In genomic region chr11:109876767-109877166, GRCm38 (mm10) we compare ENCODE assay signal across 25 mouse cellular contexts. TPM values are rescaled to one million over a fixed set of nuclear protein-coding genes. Genes with fewer than 3 reads are reported as not detected.
A peak's percentile ranks its signal among the peaks of the same experiment; 100 is the strongest.
DNase-seq lines count a peak whose midpoint lies in the region; ATAC-seq and TF ChIP-seq lines count a peak whose summit lies in the region.
"Had no signal": no experiment of that assay in that cellular context is flagged by ENCODE, and none has a peak within 500 bp of the region (broad histone marks: within the 10 kb centered on the region; RNA-seq: fewer than 3 reads in every experiment).

No protein-coding gene starts in this region.

- no peak for TF ChIP-seq CTCF in forebrain, postnatal 0 days (IDR thresholded peaks at IDR 0.05; ENCODE audit: low read depth)
- TF ChIP-seq CTCF in lung, embryonic 14.5 days (IDR thresholded peaks at IDR 0.05; ENCODE audit: low read depth): no peak

- H3K4me1 ChIP-seq in forebrain, postnatal 0 days (ENCODE audit: insufficient read depth): no peaks in the 10 kb centered on the region
- H3K4me1 ChIP-seq in forebrain, embryonic 15.5 days: peaks cover 3% of the 10 kb centered on the region; the same call in 1 of the 2 replicates
- H3K4me1 ChIP-seq in lung, embryonic 14.5 days (ENCODE audit: insufficient read depth): no peaks in the 10 kb centered on the region
- H3K4me1 ChIP-seq in limb, embryonic 10.5 days: no peaks in the 10 kb centered on the region
- no peaks in the 10 kb centered on the region for H3K4me1 ChIP-seq in stomach, embryonic 16.5 days (ENCODE audit: control insufficient read depth, insufficient read depth, low read length)
- H3K4me1 ChIP-seq: forebrain, embryonic 12.5 days; heart, embryonic 10.5 days; hindbrain, embryonic 10.5 days; midbrain, embryonic 15.5 days had no signal

- no peak overlapping the region for H3K4me3 ChIP-seq in forebrain, postnatal 0 days (ENCODE audit: low read depth, low read length)
- H3K4me3 ChIP-seq in forebrain, embryonic 15.5 days: no peak overlapping the region
- H3K4me3 ChIP-seq in lung, embryonic 14.5 days (ENCODE audit: low read depth, low read length): no peak overlapping the region
- no peak overlapping the region for H3K4me3 ChIP-seq in limb, embryonic 10.5 days
- H3K4me3 ChIP-seq in stomach, embryonic 16.5 days (replicated peaks; ENCODE audit: low read length): no peak overlapping the region
- H3K4me3 ChIP-seq: forebrain, embryonic 12.5 days; heart, embryonic 10.5 days; hindbrain, embryonic 10.5 days; megakaryocyte, embryonic 14.5 days; midbrain, embryonic 15.5 days had no signal

- WGBS in forebrain, postnatal 0 days: 52% methylated on average over 9 of the region's 9 CpGs
- 67% methylated on average over 9 of the region's 9 CpGs for WGBS in forebrain, embryonic 15.5 days
- 57% methylated on average over 9 of the region's 9 CpGs for WGBS in lung, embryonic 14.5 days
- WGBS in limb, embryonic 10.5 days: 92% methylated on average over 9 of the region's 9 CpGs
- WGBS in stomach, embryonic 16.5 days: 76% methylated on average over 9 of the region's 9 CpGs

- no peaks in the 10 kb centered on the region for H3K9me3 ChIP-seq in forebrain, postnatal 0 days (ENCODE audit: low read length)
- H3K9me3 ChIP-seq in forebrain, embryonic 15.5 days: no peaks in the 10 kb centered on the region
- no peaks in the 10 kb centered on the region for H3K9me3 ChIP-seq in lung, embryonic 14.5 days (ENCODE audit: low read depth, low read length)
- no peaks in the 10 kb centered on the region for H3K9me3 ChIP-seq in limb, embryonic 10.5 days (replicated peaks)
- H3K9me3 ChIP-seq in stomach, embryonic 16.5 days (replicated peaks; ENCODE audit: control insufficient read depth, low read length): no peaks in the 10 kb centered on the region
- H3K9me3 ChIP-seq: forebrain, embryonic 12.5 days; heart, embryonic 10.5 days; hindbrain, embryonic 10.5 days; megakaryocyte, embryonic 14.5 days; midbrain, embryonic 15.5 days had no signal

- H3K36me3 ChIP-seq in forebrain, postnatal 0 days (ENCODE audit: insufficient read depth): no peaks in the 10 kb centered on the region
- H3K36me3 ChIP-seq in forebrain, embryonic 15.5 days: no peaks in the 10 kb centered on the region
- H3K36me3 ChIP-seq in lung, embryonic 14.5 days (ENCODE audit: insufficient read depth): no peaks in the 10 kb centered on the region
- 0 out of 2 replicates have a peak, but pooled peaks cover 3% of the 10 kb centered on the region for H3K36me3 ChIP-seq in limb, embryonic 10.5 days
- H3K36me3 ChIP-seq in stomach, embryonic 16.5 days (ENCODE audit: control insufficient read depth, insufficient read depth, low read length): no peaks in the 10 kb centered on the region
- H3K36me3 ChIP-seq: forebrain, embryonic 12.5 days; heart, embryonic 10.5 days; hindbrain, embryonic 10.5 days; midbrain, embryonic 15.5 days had no signal

- H3K4me2 ChIP-seq in forebrain, postnatal 0 days (ENCODE audit: low read depth): no peak overlapping the region
- H3K4me2 ChIP-seq in forebrain, embryonic 15.5 days (replicated peaks): no peak overlapping the region
- no peak overlapping the region for H3K4me2 ChIP-seq in lung, embryonic 14.5 days
- H3K4me2 ChIP-seq in stomach, embryonic 16.5 days (ENCODE audit: low read depth, low read length): no peak overlapping the region
- H3K4me2 ChIP-seq: forebrain, embryonic 12.5 days; midbrain, embryonic 15.5 days had no signal

- peak; percentile 19 for DNase-seq in forebrain, postnatal 0 days
- DNase-seq in lung, embryonic 14.5 days: peak; percentile 71
- no peak for DNase-seq in lung, postnatal 14 days
- no peak for DNase-seq in limb, embryonic 10.5 days (ENCODE audit: low spot score)
- no peak for DNase-seq in frontal cortex, adult 2 months (ENCODE audit: extremely low spot score in 1 of 2, low spot score in 1 of 2)
- no peak for DNase-seq in thymus, postnatal 36 days
- DNase-seq: adrenal gland, adult 2 months; cerebellum, postnatal 14 days; gastrocnemius, postnatal 36 days; kidney, postnatal 25 days; liver; right cerebral cortex, postnatal 14 days had no signal

- no peak for ATAC-seq in forebrain, postnatal 0 days
- ATAC-seq in forebrain, embryonic 15.5 days (replicated peaks): no peak
- ATAC-seq in lung, embryonic 14.5 days (ENCODE audit: insufficient read depth): peak; percentile 42; the same call in 1 of the 2 replicates
- peak; percentile 44; the same call in 1 of the 2 replicates for ATAC-seq in stomach, embryonic 16.5 days (ENCODE audit: insufficient read depth, low FRiP score)
- ATAC-seq: hindbrain, postnatal 0 days; intestine, postnatal 0 days; midbrain, embryonic 15.5 days had no signal

- no peak overlapping the region for H3K9ac ChIP-seq in forebrain, postnatal 0 days
- no peak overlapping the region for H3K9ac ChIP-seq in forebrain, embryonic 15.5 days (replicated peaks)
- H3K9ac ChIP-seq in lung, embryonic 14.5 days: no peak overlapping the region
- H3K9ac ChIP-seq in stomach, embryonic 16.5 days (ENCODE audit: low read length): no peak overlapping the region
- H3K9ac ChIP-seq: forebrain, embryonic 12.5 days; midbrain, embryonic 15.5 days had no signal

- no peak overlapping the region for H3K27ac ChIP-seq in forebrain, postnatal 0 days (ENCODE audit: low read depth, low read length)
- no peak overlapping the region for H3K27ac ChIP-seq in forebrain, embryonic 15.5 days (replicated peaks)
- H3K27ac ChIP-seq in lung, embryonic 14.5 days (ENCODE audit: low read depth): no peak overlapping the region
- 0 out of 2 replicates have a peak overlapping the region, but pooled peaks have one; percentile 14 for H3K27ac ChIP-seq in limb, embryonic 10.5 days
- peak overlapping the region; percentile 66 for H3K27ac ChIP-seq in stomach, embryonic 16.5 days (ENCODE audit: low read length)
- H3K27ac ChIP-seq: forebrain, embryonic 12.5 days; heart, embryonic 10.5 days; hindbrain, embryonic 10.5 days; hindbrain, postnatal 0 days; midbrain, embryonic 15.5 days had no signal

- no peaks in the 10 kb centered on the region for H3K27me3 ChIP-seq in forebrain, postnatal 0 days (ENCODE audit: insufficient read depth, low read length)
- no peaks in the 10 kb centered on the region for H3K27me3 ChIP-seq in forebrain, embryonic 15.5 days
- no peaks in the 10 kb centered on the region for H3K27me3 ChIP-seq in lung, embryonic 14.5 days (ENCODE audit: insufficient read depth, low read length)
- H3K27me3 ChIP-seq in limb, embryonic 10.5 days (ENCODE audit: low read depth, poor library complexity, severe bottlenecking): no peaks in the 10 kb centered on the region
- H3K27me3 ChIP-seq in stomach, embryonic 16.5 days (ENCODE audit: control insufficient read depth, insufficient read depth, low read length): no peaks in the 10 kb centered on the region
- H3K27me3 ChIP-seq: forebrain, embryonic 12.5 days; midbrain, embryonic 15.5 days had no signal

RNA-seq across cellular contexts. Expression of gene 1700012B07Rik, which starts 48.9 kb away (rescaled TPM):
- total RNA-seq in forebrain, postnatal 0 days (2014; rRNA removed): not detected in 2 replicates
- not detected in 2 replicates for polyA plus RNA-seq in forebrain, postnatal 0 days (2015; fragmentation: Nextera tagmentation; extraction: Ambion mirVana)
- polyA plus RNA-seq in forebrain, embryonic 15.5 days (2015; fragmentation: Nextera tagmentation; extraction: Ambion mirVana): not detected in 2 replicates
- not detected in 2 replicates for polyA plus RNA-seq in lung, embryonic 14.5 days (2014; fragmentation: Nextera tagmentation; extraction: Ambion mirVana)
- not detected in 2 replicates for polyA plus RNA-seq in limb, embryonic 10.5 days (2016; fragmentation: Nextera tagmentation; extraction: Ambion mirVana)
- not detected in 2 replicates for polyA plus RNA-seq in stomach, embryonic 16.5 days (2015; fragmentation: Nextera tagmentation; extraction: Ambion mirVana)
- polyA plus RNA-seq in frontal cortex, adult 2 months (2012; rRNA removed): not detected in 2 replicates
- total RNA-seq: adrenal gland, adult 2 months; gastrocnemius, postnatal 36 days; hindbrain, postnatal 0 days; layer of hippocampus, postnatal 10 days; neutrophil, adult 5-6 weeks had no signal
- polyA plus RNA-seq: adrenal gland, adult 2 months; forebrain, embryonic 12.5 days; heart, embryonic 10.5 days; heart, postnatal 0 days; hindbrain, embryonic 10.5 days; hindbrain, postnatal 0 days; intestine, postnatal 0 days; midbrain, embryonic 15.5 days; spleen, adult 2 months had no signal

Comparison
In these comparisons a context has a peak if more than half of its experiments do, and no peak if none do; other contexts are left out.
1. DNase-seq: peak in forebrain, postnatal 0 days (single experiment) and lung, embryonic 14.5 days (single experiment); none in lung, postnatal 14 days (single experiment), limb, embryonic 10.5 days (single experiment), frontal cortex, adult 2 months (0 of 2) and thymus, postnatal 36 days (0 of 2).
2. ATAC-seq: peak in lung, embryonic 14.5 days (single experiment) and stomach, embryonic 16.5 days (single experiment); none in forebrain, postnatal 0 days (single experiment) and forebrain, embryonic 15.5 days (single experiment).
3. H3K27ac ChIP-seq: peak in limb, embryonic 10.5 days (single experiment) and stomach, embryonic 16.5 days (single experiment); none in forebrain, postnatal 0 days (single experiment), forebrain, embryonic 15.5 days (single experiment) and lung, embryonic 14.5 days (single experiment).